Comparison of ENCODE assay signal across 18 mouse cellular contexts in genomic region chr9:75981139-75981538, GRCm38 (mm10). TPM values are rescaled to one million over a fixed set of nuclear protein-coding genes. Genes with fewer than 3 reads are reported as not detected.
DNase-seq lines count a peak whose midpoint lies in the region; ATAC-seq and TF ChIP-seq lines count a peak whose summit lies in the region.
"Had no signal": no experiment of that assay in that cellular context is flagged by ENCODE, and none has a peak within 500 bp of the region (broad histone marks: within the 10 kb centered on the region; RNA-seq: fewer than 3 reads in every experiment).

No protein-coding gene starts in this region.

- H3K36me3 ChIP-seq in heart, embryonic 10.5 days, result no peaks in the 10 kb centered on the region
- H3K36me3 ChIP-seq in G1E (replicated peaks), result no peaks in the 10 kb centered on the region
- H3K36me3 ChIP-seq in liver, embryonic 11.5 days (ENCODE audit: control insufficient read depth, insufficient read depth, low read length), result no peaks in the 10 kb centered on the region
- H3K36me3 ChIP-seq in stomach, embryonic 14.5 days (ENCODE audit: control insufficient read depth, insufficient read depth, low read length), result no peaks in the 10 kb centered on the region
- H3K36me3 ChIP-seq in hindbrain, embryonic 16.5 days (ENCODE audit: control insufficient read depth, insufficient read depth, low read length), result no peaks in the 10 kb centered on the region
- H3K36me3 ChIP-seq: embryonic facial prominence, embryonic 10.5 days; hindbrain, embryonic 15.5 days; limb, embryonic 12.5 days had no signal

- H3K27ac ChIP-seq in heart, embryonic 10.5 days, result peak overlapping the region; percentile 52; the same call in 1 of the 2 replicates
- H3K27ac ChIP-seq in liver, embryonic 11.5 days (ENCODE audit: low read depth, low read length), result peak overlapping the region; percentile 54
- H3K27ac ChIP-seq in stomach, embryonic 14.5 days (ENCODE audit: low read length), result no peak overlapping the region
- no peak overlapping the region for H3K27ac ChIP-seq in gastrocnemius, adult 2 months
- no peak overlapping the region for H3K27ac ChIP-seq in hindbrain, embryonic 16.5 days (ENCODE audit: low read depth, low read length)
- H3K27ac ChIP-seq: embryonic facial prominence, embryonic 10.5 days; forebrain, embryonic 13.5 days; hindbrain, embryonic 15.5 days; limb, embryonic 12.5 days had no signal

- TF ChIP-seq CTCF in G1E (IDR thresholded peaks at IDR 0.05; ENCODE audit: low read depth, low read length), result no peak
- TF ChIP-seq CTCF in gastrocnemius, adult 2 months (IDR thresholded peaks at IDR 0.05), result no peak

- H3K9ac ChIP-seq in liver, embryonic 11.5 days (ENCODE audit: low read depth, low read length), result no peak overlapping the region
- no peak overlapping the region for H3K9ac ChIP-seq in stomach, embryonic 14.5 days (replicated peaks; ENCODE audit: low read depth, low read length)
- H3K9ac ChIP-seq in hindbrain, embryonic 16.5 days (ENCODE audit: low read depth, low read length), result no peak overlapping the region
- H3K9ac ChIP-seq: forebrain, embryonic 13.5 days; hindbrain, embryonic 15.5 days; limb, embryonic 12.5 days had no signal

- no peaks in the 10 kb centered on the region for H3K27me3 ChIP-seq in heart, embryonic 10.5 days (ENCODE audit: insufficient read depth, poor library complexity, severe bottlenecking)
- H3K27me3 ChIP-seq in G1E (ENCODE audit: insufficient read depth, low read length), result no peaks in the 10 kb centered on the region
- no peaks in the 10 kb centered on the region for H3K27me3 ChIP-seq in liver, embryonic 11.5 days (replicated peaks; ENCODE audit: control insufficient read depth, insufficient read depth, low read length)
- no peaks in the 10 kb centered on the region for H3K27me3 ChIP-seq in stomach, embryonic 14.5 days (ENCODE audit: control insufficient read depth, insufficient read depth, low read length)
- H3K27me3 ChIP-seq in hindbrain, embryonic 16.5 days (replicated peaks; ENCODE audit: control insufficient read depth, insufficient read depth, low read length), result no peaks in the 10 kb centered on the region
- H3K27me3 ChIP-seq: forebrain, embryonic 13.5 days; hindbrain, embryonic 15.5 days; limb, embryonic 12.5 days had no signal

- H3K4me1 ChIP-seq in heart, embryonic 10.5 days, result no peaks in the 10 kb centered on the region
- H3K4me1 ChIP-seq in G1E (ENCODE audit: insufficient read depth, low read depth, low read length), result peaks cover 25% of the 10 kb centered on the region
- H3K4me1 ChIP-seq in liver, embryonic 11.5 days (replicated peaks; ENCODE audit: control insufficient read depth, insufficient read depth, low read length), result peaks cover 10% of the 10 kb centered on the region
- H3K4me1 ChIP-seq in stomach, embryonic 14.5 days (ENCODE audit: control insufficient read depth, insufficient read depth, low read length), result no peaks in the 10 kb centered on the region
- no peaks in the 10 kb centered on the region for H3K4me1 ChIP-seq in hindbrain, embryonic 16.5 days (ENCODE audit: control insufficient read depth, insufficient read depth, low read depth, low read length)
- H3K4me1 ChIP-seq: embryonic facial prominence, embryonic 10.5 days; forebrain, embryonic 13.5 days; hindbrain, embryonic 15.5 days; limb, embryonic 12.5 days had no signal

- H3K4me2 ChIP-seq in liver, embryonic 11.5 days, result 0 out of 2 replicates have a peak overlapping the region, but pooled peaks have one; percentile 1
- no peak overlapping the region for H3K4me2 ChIP-seq in stomach, embryonic 14.5 days (replicated peaks; ENCODE audit: low read depth, low read length)
- H3K4me2 ChIP-seq in hindbrain, embryonic 16.5 days (ENCODE audit: low read length), result no peak overlapping the region
- H3K4me2 ChIP-seq: forebrain, embryonic 13.5 days; hindbrain, embryonic 15.5 days; limb, embryonic 12.5 days had no signal

- WGBS in heart, embryonic 10.5 days, result 62% methylated on average over 1 of the region's 1 CpGs
- WGBS in liver, embryonic 11.5 days, result 56% methylated on average over 1 of the region's 1 CpGs
- WGBS in stomach, embryonic 14.5 days, result 57% methylated on average over 1 of the region's 1 CpGs
- WGBS in hindbrain, embryonic 16.5 days, result 93% methylated on average over 1 of the region's 1 CpGs

- H3K9me3 ChIP-seq in heart, embryonic 10.5 days, result no peaks in the 10 kb centered on the region
- no peaks in the 10 kb centered on the region for H3K9me3 ChIP-seq in G1E (replicated peaks)
- H3K9me3 ChIP-seq in liver, embryonic 11.5 days (ENCODE audit: control insufficient read depth, low read length), result no peaks in the 10 kb centered on the region
- H3K9me3 ChIP-seq in stomach, embryonic 14.5 days (ENCODE audit: control insufficient read depth, low read depth, low read length), result no peaks in the 10 kb centered on the region
- H3K9me3 ChIP-seq in hindbrain, embryonic 16.5 days (ENCODE audit: control insufficient read depth, low read length), result no peaks in the 10 kb centered on the region
- H3K9me3 ChIP-seq: embryonic facial prominence, embryonic 10.5 days; forebrain, embryonic 13.5 days; hindbrain, embryonic 15.5 days; limb, embryonic 12.5 days had no signal

- no peak for DNase-seq in heart, embryonic 10.5 days (ENCODE audit: low spot score)
- DNase-seq in heart, postnatal 25 days (ENCODE audit: low spot score), result no peak
- no peak for DNase-seq in G1E (ENCODE audit: low spot score)
- no peak for DNase-seq in liver, embryonic 11.5 days (ENCODE audit: low spot score)
- DNase-seq in gastrocnemius, adult 2 months, result no peak
- DNase-seq: adrenal gland, postnatal 36 days; cerebellum, adult 18-20 months; heart, postnatal 4 days; lung, postnatal 4 days; right cerebral cortex, postnatal 25 days had no signal

- ATAC-seq in G1E (ENCODE audit: extremely low read depth, insufficient number of reproducible peaks, low FRiP score, poor library complexity, severe bottlenecking), result peak; percentile 42
- peak; percentile 72 for ATAC-seq in liver, embryonic 11.5 days (replicated peaks; ENCODE audit: low FRiP score)
- 0 out of 2 replicates have a peak, but pooled peaks have one; percentile 33 for ATAC-seq in stomach, embryonic 14.5 days (ENCODE audit: insufficient number of reproducible peaks, insufficient read depth, low FRiP score, low read depth)
- ATAC-seq in hindbrain, embryonic 16.5 days, result no peak
- ATAC-seq: CD4-positive, CD25-positive, alpha-beta regulatory T cell, adult 4 months; forebrain, embryonic 13.5 days; intestine, embryonic 16.5 days had no signal

- H3K4me3 ChIP-seq in heart, embryonic 10.5 days, result no peak overlapping the region
- H3K4me3 ChIP-seq in G1E (ENCODE audit: low read depth, low read length), result no peak overlapping the region
- no peak overlapping the region for H3K4me3 ChIP-seq in liver, embryonic 11.5 days (ENCODE audit: low read depth, low read length)
- no peak overlapping the region for H3K4me3 ChIP-seq in stomach, embryonic 14.5 days (ENCODE audit: low read depth, low read length)
- H3K4me3 ChIP-seq in gastrocnemius, adult 2 months, result no peak overlapping the region
- no peak overlapping the region for H3K4me3 ChIP-seq in hindbrain, embryonic 16.5 days (ENCODE audit: low read length)
- H3K4me3 ChIP-seq: embryonic facial prominence, embryonic 10.5 days; forebrain, embryonic 13.5 days; hindbrain, embryonic 15.5 days; limb, embryonic 12.5 days had no signal

- intact Hi-C loops in heart, postnatal 25 days (cut with DNase I), result no loop called here
- intact Hi-C loops in gastrocnemius, adult 2 months (cut with DNase I), result no loop called here

RNA-seq across cellular contexts. Expression of gene Hmgcll1, which starts 33.5 kb away (rescaled TPM):
- polyA plus RNA-seq in heart, embryonic 10.5 days (2016; fragmentation: Nextera tagmentation; extraction: Ambion mirVana), result 3.2 TPM in 2 replicates
- under 1 TPM in 1 of 2 experiments, not detected in 1; 0.31 TPM for total RNA-seq in heart, postnatal 25 days (2021)
- total RNA-seq in G1E (2014; fragmentation: Nextera tagmentation) (not detected in 2 replicates), G1E (2017) (0.22 TPM in 1 of 2 replicates, not detected in the other)
- polyA plus RNA-seq in G1E (2012), result not detected in 2 replicates
- 0.70 and 1.5 TPM in 2 replicates for polyA plus RNA-seq in liver, embryonic 11.5 days (2014; fragmentation: Nextera tagmentation; extraction: Ambion mirVana)
- 6.6 and 9.7 TPM in 2 replicates for polyA plus RNA-seq in stomach, embryonic 14.5 days (2014; fragmentation: Nextera tagmentation; extraction: Ambion mirVana)
- total RNA-seq in gastrocnemius, adult 2 months (2021), result under 1 TPM; 0.17 to 0.28 TPM
- 22.8 and 22.9 TPM in 2 replicates for polyA plus RNA-seq in hindbrain, embryonic 16.5 days (2015; fragmentation: Nextera tagmentation; extraction: Ambion mirVana)
- polyA plus RNA-seq: CD4-positive, CD25-positive, alpha-beta regulatory T cell, adult 4 months had no signal

Comparison
In these comparisons a context has a peak if more than half of its experiments do, and no peak if none do; other contexts are left out.
1. H3K27ac ChIP-seq: peak in heart, embryonic 10.5 days (single experiment) and liver, embryonic 11.5 days (single experiment); none in stomach, embryonic 14.5 days (single experiment), gastrocnemius, adult 2 months (single experiment) and hindbrain, embryonic 16.5 days (single experiment).